Mouse (Mus musculus): ENCODE data around the gene Tshz2. TPM values are rescaled to one million over a fixed set of nuclear protein-coding genes. Genes with fewer than 3 reads are reported as not detected.

Tshz2 gene
- polyA plus RNA-seq, 1 experiment from 2014 or later = 5.4 TPM

GRCm38 (mm10) chr2:170029304-170029856 is 396.6 kb downstream of the Tshz2 start:
- Histone ChIP-seq H3K9me3 (ENCODE audit: control insufficient read depth, low read length) (peaks cover 2% of the 10 kb centered on the region; the same call in 1 of the 2 replicates), H3K9ac (ENCODE audit: low read depth, low read length) (no peak overlapping the region), H3K4me3 (ENCODE audit: low read depth, low read length) (no peak overlapping the region), H3K4me2 (no peak overlapping the region), H3K36me3 (ENCODE audit: control insufficient read depth, insufficient read depth, low read length) (no peaks in the 10 kb centered on the region), H3K27ac (ENCODE audit: low read depth, low read length) (no peak overlapping the region), H3K27me3 (replicated peaks; ENCODE audit: control insufficient read depth, insufficient read depth, low read length) (no peaks in the 10 kb centered on the region), H3K4me1 (replicated peaks; ENCODE audit: control insufficient read depth, insufficient read depth, low read length) (no peaks in the 10 kb centered on the region; the same call in 1 of the 2 replicates)
- DNase-seq (ENCODE audit: low spot score) (no peak), ATAC-seq (replicated peaks; ENCODE audit: low FRiP score) (no peak)
- WGBS = 74% methylated on average over 10 of the region's 10 CpGs

- no peak overlapping the region for H3K4me3 ChIP-seq (ENCODE audit: low read depth, low read length)
- 89% methylated on average over 12 of the region's 12 CpGs for WGBS
- H3K4me2 ChIP-seq = no peak overlapping the region
- H3K4me1 ChIP-seq (replicated peaks; ENCODE audit: control insufficient read depth, insufficient read depth, low read length) = no peaks in the 10 kb centered on the region; the same call in 1 of the 2 replicates
- ATAC-seq (replicated peaks; ENCODE audit: low FRiP score) = no peak
- H3K9ac ChIP-seq (ENCODE audit: low read depth, low read length) = no peak overlapping the region
- no peaks in the 10 kb centered on the region for H3K27me3 ChIP-seq (replicated peaks; ENCODE audit: control insufficient read depth, insufficient read depth, low read length)
- no peak overlapping the region for H3K27ac ChIP-seq (ENCODE audit: low read depth, low read length)
- DNase-seq (ENCODE audit: low spot score) = no peak
- peaks cover 2% of the 10 kb centered on the region; the same call in 1 of the 2 replicates for H3K9me3 ChIP-seq (ENCODE audit: control insufficient read depth, low read length)
- no peaks in the 10 kb centered on the region for H3K36me3 ChIP-seq (ENCODE audit: control insufficient read depth, insufficient read depth, low read length)
Measured at GRCm38 (mm10) chr2:170031226-170031625, 398.4 kb downstream of the Tshz2 start.

- no peak overlapping the region for H3K4me3 ChIP-seq (ENCODE audit: low read depth, low read length)
- no peak overlapping the region for H3K4me2 ChIP-seq
- no peak for DNase-seq (ENCODE audit: low spot score)
- 56% methylated on average over 8 of the region's 8 CpGs for WGBS
- H3K9me3 ChIP-seq (ENCODE audit: control insufficient read depth, low read length) = peaks cover 2% of the 10 kb centered on the region; the same call in 1 of the 2 replicates
- no peaks in the 10 kb centered on the region; the same call in 1 of the 2 replicates for H3K4me1 ChIP-seq (replicated peaks; ENCODE audit: control insufficient read depth, insufficient read depth, low read length)
- H3K27ac ChIP-seq (ENCODE audit: low read depth, low read length) = no peak overlapping the region
- no peak for ATAC-seq (replicated peaks; ENCODE audit: low FRiP score)
- no peaks in the 10 kb centered on the region for H3K27me3 ChIP-seq (replicated peaks; ENCODE audit: control insufficient read depth, insufficient read depth, low read length)
- no peak overlapping the region for H3K9ac ChIP-seq (ENCODE audit: low read depth, low read length)
- no peaks in the 10 kb centered on the region for H3K36me3 ChIP-seq (ENCODE audit: control insufficient read depth, insufficient read depth, low read length)
Measured at GRCm38 (mm10) chr2:170031872-170032271, 399.1 kb downstream of the Tshz2 start.

GRCm38 (mm10) chr2:170033219-170033618 is 400.4 kb downstream of the Tshz2 start:
- H3K36me3 ChIP-seq (ENCODE audit: control insufficient read depth, insufficient read depth, low read length) = no peaks in the 10 kb centered on the region
- no peaks in the 10 kb centered on the region; the same call in 1 of the 2 replicates for H3K4me1 ChIP-seq (replicated peaks; ENCODE audit: control insufficient read depth, insufficient read depth, low read length)
- no peak overlapping the region for H3K9ac ChIP-seq (ENCODE audit: low read depth, low read length)
- no peak overlapping the region; the same call in 1 of the 2 replicates for H3K27ac ChIP-seq (ENCODE audit: low read depth, low read length)
- no peak for ATAC-seq (replicated peaks; ENCODE audit: low FRiP score)
- H3K9me3 ChIP-seq (ENCODE audit: control insufficient read depth, low read length) = no peaks in the 10 kb centered on the region
- DNase-seq (ENCODE audit: low spot score) = no peak
- no peaks in the 10 kb centered on the region for H3K27me3 ChIP-seq (replicated peaks; ENCODE audit: control insufficient read depth, insufficient read depth, low read length)
- H3K4me2 ChIP-seq = no peak overlapping the region
- no peak overlapping the region for H3K4me3 ChIP-seq (ENCODE audit: low read depth, low read length)
- WGBS = 73% methylated on average over 5 of the region's 5 CpGs

GRCm38 (mm10) chr2:170034794-170035193 is 402.0 kb downstream of the Tshz2 start:
- Histone ChIP-seq H3K9ac (ENCODE audit: low read depth, low read length) (no peak overlapping the region), H3K27me3 (replicated peaks; ENCODE audit: control insufficient read depth, insufficient read depth, low read length) (no peaks in the 10 kb centered on the region), H3K4me2 (no peak overlapping the region), H3K27ac (ENCODE audit: low read depth, low read length) (no peak overlapping the region), H3K36me3 (ENCODE audit: control insufficient read depth, insufficient read depth, low read length) (no peaks in the 10 kb centered on the region), H3K4me3 (ENCODE audit: low read depth, low read length) (no peak overlapping the region), H3K4me1 (replicated peaks; ENCODE audit: control insufficient read depth, insufficient read depth, low read length) (no peaks in the 10 kb centered on the region; the same call in 1 of the 2 replicates), H3K9me3 (ENCODE audit: control insufficient read depth, low read length) (no peaks in the 10 kb centered on the region)
- ATAC-seq (replicated peaks; ENCODE audit: low FRiP score) (no peak), DNase-seq (ENCODE audit: low spot score) (no peak)
- 87% methylated on average over 11 of the region's 11 CpGs for WGBS

GRCm38 (mm10) chr2:170036791-170037241 is 404.0 kb downstream of the Tshz2 start:
- DNase-seq (ENCODE audit: low spot score) (no peak), ATAC-seq (replicated peaks; ENCODE audit: low FRiP score) (no peak)
- Histone ChIP-seq H3K27me3 (replicated peaks; ENCODE audit: control insufficient read depth, insufficient read depth, low read length) (no peaks in the 10 kb centered on the region), H3K27ac (ENCODE audit: low read depth, low read length) (no peak overlapping the region), H3K4me3 (ENCODE audit: low read depth, low read length) (no peak overlapping the region), H3K9me3 (ENCODE audit: control insufficient read depth, low read length) (no peaks in the 10 kb centered on the region), H3K4me2 (no peak overlapping the region), H3K9ac (ENCODE audit: low read depth, low read length) (no peak overlapping the region), H3K4me1 (replicated peaks; ENCODE audit: control insufficient read depth, insufficient read depth, low read length) (no peaks in the 10 kb centered on the region; the same call in 1 of the 2 replicates), H3K36me3 (ENCODE audit: control insufficient read depth, insufficient read depth, low read length) (no peaks in the 10 kb centered on the region)
- 75% methylated on average over 11 of the region's 11 CpGs for WGBS

GRCm38 (mm10) chr2:170037346-170037745 is 404.5 kb downstream of the Tshz2 start:
- Histone ChIP-seq H3K4me2 (no peak overlapping the region), H3K9ac (ENCODE audit: low read depth, low read length) (no peak overlapping the region), H3K27ac (ENCODE audit: low read depth, low read length) (no peak overlapping the region), H3K36me3 (ENCODE audit: control insufficient read depth, insufficient read depth, low read length) (no peaks in the 10 kb centered on the region), H3K4me1 (replicated peaks; ENCODE audit: control insufficient read depth, insufficient read depth, low read length) (no peaks in the 10 kb centered on the region; the same call in 1 of the 2 replicates), H3K4me3 (ENCODE audit: low read depth, low read length) (no peak overlapping the region), H3K9me3 (ENCODE audit: control insufficient read depth, low read length) (no peaks in the 10 kb centered on the region), H3K27me3 (replicated peaks; ENCODE audit: control insufficient read depth, insufficient read depth, low read length) (no peaks in the 10 kb centered on the region)
- WGBS = 66% methylated on average over 13 of the region's 13 CpGs
- no peak for ATAC-seq (replicated peaks; ENCODE audit: low FRiP score)
- DNase-seq (ENCODE audit: low spot score) = no peak

- no peak overlapping the region for H3K9ac ChIP-seq (ENCODE audit: low read depth, low read length)
- H3K9me3 ChIP-seq (ENCODE audit: control insufficient read depth, low read length) = no peaks in the 10 kb centered on the region
- H3K4me3 ChIP-seq (ENCODE audit: low read depth, low read length) = no peak overlapping the region
- DNase-seq (ENCODE audit: low spot score) = no peak
- H3K4me2 ChIP-seq = no peak overlapping the region
- H3K27me3 ChIP-seq (replicated peaks; ENCODE audit: control insufficient read depth, insufficient read depth, low read length) = no peaks in the 10 kb centered on the region
- 76% methylated on average over 14 of the region's 14 CpGs for WGBS
- no peaks in the 10 kb centered on the region for H3K4me1 ChIP-seq (replicated peaks; ENCODE audit: control insufficient read depth, insufficient read depth, low read length)
- no peak overlapping the region for H3K27ac ChIP-seq (ENCODE audit: low read depth, low read length)
- no peaks in the 10 kb centered on the region for H3K36me3 ChIP-seq (ENCODE audit: control insufficient read depth, insufficient read depth, low read length)
- no peak for ATAC-seq (replicated peaks; ENCODE audit: low FRiP score)
Measured at GRCm38 (mm10) chr2:170039772-170040171, 407.0 kb downstream of the Tshz2 start.

- H3K27me3 ChIP-seq (replicated peaks; ENCODE audit: control insufficient read depth, insufficient read depth, low read length) = no peaks in the 10 kb centered on the region
- DNase-seq (ENCODE audit: low spot score) (no peak), ATAC-seq (replicated peaks; ENCODE audit: low FRiP score) (no peak)
- H3K4me1 ChIP-seq (replicated peaks; ENCODE audit: control insufficient read depth, insufficient read depth, low read length) = no peaks in the 10 kb centered on the region
- no peaks in the 10 kb centered on the region for H3K36me3 ChIP-seq (ENCODE audit: control insufficient read depth, insufficient read depth, low read length)
- no peaks in the 10 kb centered on the region; the same call in 1 of the 2 replicates for H3K9me3 ChIP-seq (ENCODE audit: control insufficient read depth, low read length)
- no peak overlapping the region for H3K9ac ChIP-seq (ENCODE audit: low read depth, low read length)
- H3K27ac ChIP-seq (ENCODE audit: low read depth, low read length) = no peak overlapping the region
- H3K4me2 ChIP-seq = no peak overlapping the region
- H3K4me3 ChIP-seq (ENCODE audit: low read depth, low read length) = no peak overlapping the region
- 61% methylated on average over 9 of the region's 9 CpGs for WGBS
Measured at GRCm38 (mm10) chr2:170041101-170041500, 408.3 kb downstream of the Tshz2 start.
